Mouse (Mus musculus) bone marrow, adult 2 months (tissue): ENCODE data around the gene 1500015O10Rik. TPM values are rescaled to one million over a fixed set of nuclear protein-coding genes. Genes with fewer than 3 reads are reported as not detected.

Experiments
- H3K27ac ChIP-seq: fragments of 200-500 bp; 2 replicates; pipeline ENCODE4 v1.5.1; 2012; ENCODE audit warnings: low read depth, mild to moderate bottlenecking, control low read depth, inconsistent platforms, low read length; ENCODE audit not compliant: control insufficient read depth, poor library complexity, insufficient read depth
- H3K4me1 ChIP-seq: fragments of 200-500 bp; 2 replicates; pipeline ENCODE4 v1.6.1; 2011; ENCODE audit warnings: low read length; ENCODE audit not compliant: control insufficient read depth, insufficient read depth
- H3K4me3 ChIP-seq: fragments of 200-500 bp; replicated peaks from 2 replicates; pipeline ENCODE3; 2011; ENCODE audit warnings: mild to moderate bottlenecking, low read depth, low read length, control low read depth; ENCODE audit not compliant: control insufficient read depth
- CTCF ChIP-seq: fragments of 200-500 bp; IDR thresholded peaks from 2 replicates; pipeline ENCODE4 v1.5.1; 2011; ENCODE audit warnings: low read length, control low read depth; ENCODE audit not compliant: control insufficient read depth, insufficient read depth
- POLR2A ChIP-seq: fragments of 200-500 bp; IDR thresholded peaks from 2 replicates; pipeline ENCODE4 v1.6.1; 2011; ENCODE audit warnings: low read depth, mild to moderate bottlenecking, control low read depth, low read length, borderline replicate concordance; ENCODE audit not compliant: control insufficient read depth
- WGBS: fragments of 180-500 bp; shearing (Covaris S2); methylation state at CpG from one replicate; pipeline ENCODE4 v1.1.7; 2018; 5-methylcytosine and 5-hydroxymethylcytosine counted together
- polyA plus RNA-seq: library from polyadenylated mRNA; stranded (reverse); fragments of >200 nt; gene quantifications from 2 replicates; pipeline ENCODE4 v1.2.4, GENCODE M21; 2011; ENCODE audit warnings: low replicate concordance; ENCODE audit not compliant: missing spikeins, insufficient read depth, insufficient read length

Gene 1500015O10Rik
- polyA plus RNA-seq, 1 experiment: 1.7 TPM

DNA sequence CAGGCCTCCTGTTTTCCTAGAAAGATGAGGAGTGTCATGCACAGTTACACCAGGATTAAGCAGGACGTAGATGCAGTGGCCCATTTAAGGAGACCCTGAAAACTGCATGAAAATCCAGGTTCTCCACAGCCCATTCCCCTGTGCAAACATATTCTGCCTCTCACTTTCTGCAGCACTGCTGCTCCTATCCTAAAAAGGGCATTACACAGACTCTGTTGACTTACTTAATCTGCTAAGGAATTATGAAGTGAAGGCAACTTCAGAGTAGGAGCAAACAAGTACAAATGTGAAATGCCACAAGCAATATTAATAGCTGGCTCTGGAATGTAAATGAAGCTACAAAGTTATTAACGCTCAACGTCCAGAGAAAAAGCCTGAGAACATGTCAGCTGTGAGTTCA, 51.3 kb downstream of the 1500015O10Rik start:
- TF ChIP-seq CTCF (no peak), POLR2A (no peak)
- H3K4me1 ChIP-seq: no peaks in the 10 kb centered on the region
- H3K27ac ChIP-seq: no peak overlapping the region
- H3K4me3 ChIP-seq: no peak overlapping the region
- 87% methylated on average over 3 of the region's 3 CpGs for WGBS

DNA sequence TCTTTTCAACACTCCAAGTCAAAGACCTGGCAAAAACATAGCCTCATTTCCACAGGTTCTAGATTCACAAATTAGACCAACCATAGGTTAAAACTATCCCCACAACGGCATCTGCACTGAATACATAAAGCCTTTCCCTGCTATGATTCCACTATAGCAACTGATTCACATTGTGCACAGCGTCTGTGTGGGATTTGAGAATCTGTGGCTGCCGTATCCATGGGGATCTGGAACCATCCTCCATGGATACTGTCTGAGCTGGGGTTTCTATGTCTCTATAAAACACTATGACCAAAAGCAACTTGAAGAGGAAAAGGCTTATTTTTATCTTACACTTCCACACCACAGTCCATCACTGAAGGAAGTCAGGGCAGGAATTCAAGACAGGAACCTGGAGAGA, 52.3 kb downstream of the 1500015O10Rik start:
- TF ChIP-seq POLR2A (no peak), CTCF (no peak)
- Histone ChIP-seq H3K4me3 (no peak overlapping the region), H3K27ac (no peak overlapping the region), H3K4me1 (no peaks in the 10 kb centered on the region)
- 85% methylated on average over 3 of the region's 3 CpGs for WGBS

DNA sequence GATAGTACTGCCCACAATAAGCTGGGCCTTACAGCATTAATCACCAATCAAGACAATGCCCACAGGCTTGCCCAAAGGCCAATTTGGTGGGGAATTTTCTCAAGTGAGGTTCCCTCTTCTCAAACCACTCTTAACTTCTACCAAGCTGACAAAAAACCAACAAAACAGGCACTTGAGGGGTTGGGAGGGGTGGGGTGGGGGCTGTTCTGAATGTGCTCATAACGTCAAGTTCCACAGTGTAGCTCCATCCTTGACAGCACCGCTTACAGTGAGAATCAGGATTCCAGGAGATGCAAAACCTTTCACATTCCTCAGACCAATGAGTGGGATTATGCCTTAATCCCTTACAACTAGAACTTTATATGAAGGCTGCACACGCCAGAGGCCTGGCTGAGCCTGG, 52.8 kb downstream of the 1500015O10Rik start:
- no peak overlapping the region for H3K27ac ChIP-seq
- no peak for TF ChIP-seq POLR2A
- TF ChIP-seq CTCF: no peak
- no peaks in the 10 kb centered on the region for H3K4me1 ChIP-seq
- H3K4me3 ChIP-seq: no peak overlapping the region
- WGBS: 91% methylated on average over 3 of the region's 3 CpGs

DNA sequence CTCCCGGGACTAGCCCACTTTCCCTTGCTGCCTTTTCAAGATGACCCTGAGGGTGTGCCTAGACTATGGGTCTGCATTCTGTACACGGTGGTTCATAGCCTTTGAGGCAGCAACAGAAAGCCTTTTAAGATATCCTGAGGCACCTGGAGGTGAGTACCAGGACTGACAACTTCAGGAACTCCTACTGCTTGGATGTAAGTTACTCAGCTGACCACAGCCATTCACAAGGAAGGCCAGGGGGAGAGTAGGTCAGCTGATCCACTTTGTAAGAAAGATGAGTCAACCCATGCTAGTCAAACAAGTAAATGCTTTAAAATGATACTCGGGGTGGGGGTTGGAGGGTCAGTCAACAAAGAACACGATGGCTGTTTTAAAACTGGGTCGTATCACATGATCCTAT, 54.9 kb downstream of the 1500015O10Rik start:
- no peak overlapping the region for H3K27ac ChIP-seq
- 88% methylated on average over 5 of the region's 5 CpGs for WGBS
- H3K4me3 ChIP-seq: no peak overlapping the region
- no peaks in the 10 kb centered on the region for H3K4me1 ChIP-seq
- TF ChIP-seq POLR2A (no peak), CTCF (no peak)

DNA sequence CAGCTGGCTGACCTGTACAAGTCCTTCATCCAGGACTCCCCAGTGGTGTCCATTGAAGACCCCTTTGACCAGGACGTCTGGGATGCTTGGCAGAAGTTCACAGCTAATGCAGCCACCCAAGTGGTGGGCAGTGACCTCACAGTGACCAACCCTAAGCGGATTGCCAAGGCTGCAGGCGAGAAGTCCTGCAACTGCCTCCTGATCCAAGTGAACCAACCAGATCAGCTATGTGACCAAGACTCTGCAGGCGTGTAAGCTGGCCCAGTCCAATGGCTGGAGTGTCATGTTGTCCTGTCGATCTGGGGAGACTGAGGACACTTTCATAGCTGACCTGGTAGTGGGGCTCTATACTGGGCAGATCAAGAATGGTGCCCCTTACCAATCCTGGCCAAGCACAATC, 56.3 kb downstream of the 1500015O10Rik start:
- Histone ChIP-seq H3K4me1 (no peaks in the 10 kb centered on the region), H3K4me3 (no peak overlapping the region), H3K27ac (no peak overlapping the region)
- TF ChIP-seq POLR2A (no peak), CTCF (no peak)
- 86% methylated on average over 5 of the region's 5 CpGs for WGBS

DNA sequence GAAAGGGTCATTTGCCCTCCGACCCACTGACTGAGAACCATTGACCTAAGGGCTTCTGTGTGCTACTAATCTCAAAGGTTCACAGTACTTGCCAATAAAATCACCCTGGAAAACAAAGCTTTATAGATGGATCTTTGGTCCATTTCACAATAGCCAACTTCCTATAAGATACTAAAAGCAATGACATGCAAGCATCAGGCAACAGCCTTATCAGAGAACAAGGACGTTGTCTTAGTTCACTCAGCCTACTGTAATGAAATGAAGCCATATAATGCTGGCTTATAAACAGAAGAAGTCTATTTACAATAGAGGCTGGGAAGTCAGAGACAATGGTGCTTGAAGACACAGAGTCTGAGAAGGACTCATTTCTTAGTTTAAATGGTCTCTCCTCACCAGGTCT, 59.4 kb downstream of the 1500015O10Rik start:
- no peak for TF ChIP-seq CTCF
- no peak for TF ChIP-seq POLR2A
- H3K4me3 ChIP-seq: no peak overlapping the region
- no peaks in the 10 kb centered on the region for H3K4me1 ChIP-seq
- H3K27ac ChIP-seq: no peak overlapping the region
- 80% methylated on average over 2 of the region's 2 CpGs for WGBS

Other genes starting within 250 kb of the 1500015O10Rik start
- 6.3 and 7.8 TPM in 2 replicates for gene Uxs1, start 97.2 kb downstream of the 1500015O10Rik start, polyA plus RNA-seq
- 12.6 and 22.4 TPM in 2 replicates for gene Tpp2, start 203.0 kb downstream of the 1500015O10Rik start, polyA plus RNA-seq